Mouse (Mus musculus) gonadal fat pad, adult 2 months (tissue): ENCODE measurements at regions not wholly inside any gene's neighbourhood (a gene's known extent, or its start where the extent isn't known, plus 50 kb on each side); places are given as distances from the start of the nearest gene placed in this dataset.

Experiments
- DNase-seq: peaks from one replicate; pipeline ENCODE4 v3.0.0-alpha.2; 2012; ENCODE audit warnings: low read depth

GRCm38 (mm10) chr3:143806940-143807339 lies 398.1 kb downstream of the Lmo4 start:
- no peak for DNase-seq

GRCm38 (mm10) chr3:143797850-143798249 lies 407.2 kb downstream of the Lmo4 start:
- no peak for DNase-seq

- no peak for DNase-seq
Measured at GRCm38 (mm10) chr3:143790905-143791304, 414.1 kb downstream of the Lmo4 start.

- DNase-seq: no peak
Measured at GRCm38 (mm10) chr3:143789932-143790570, 415.0 kb downstream of the Lmo4 start.

- no peak for DNase-seq
Measured at GRCm38 (mm10) chr3:143786889-143787288, 418.1 kb downstream of the Lmo4 start.

GRCm38 (mm10) chr3:143784353-143784791 lies 420.6 kb downstream of the Lmo4 start:
- DNase-seq: no peak

GRCm38 (mm10) chr3:143778161-143778560 lies 426.9 kb downstream of the Lmo4 start:
- no peak for DNase-seq

- no peak for DNase-seq
Measured at GRCm38 (mm10) chr3:143759337-143759736, 445.7 kb downstream of the Lmo4 start.

- no peak for DNase-seq
Measured at GRCm38 (mm10) chr3:143753197-143753596, 451.8 kb downstream of the Lmo4 start.

GRCm38 (mm10) chr3:143752660-143753059 lies 452.4 kb downstream of the Lmo4 start:
- DNase-seq: no peak

- no peak for DNase-seq
Measured at GRCm38 (mm10) chr3:143750128-143750527, 454.9 kb downstream of the Lmo4 start.

GRCm38 (mm10) chr3:143743649-143744048 lies 461.4 kb downstream of the Lmo4 start:
- no peak for DNase-seq

- DNase-seq: peak; percentile 45
Measured at GRCm38 (mm10) chr3:143742786-143743571, 462.0 kb downstream of the Lmo4 start.

- DNase-seq: no peak
Measured at GRCm38 (mm10) chr3:143738676-143739075, 466.3 kb downstream of the Lmo4 start.

- DNase-seq: no peak
Measured at GRCm38 (mm10) chr3:143737844-143738243, 467.2 kb downstream of the Lmo4 start.

- no peak for DNase-seq
Measured at GRCm38 (mm10) chr3:143736651-143737398, 468.2 kb downstream of the Lmo4 start.

- no peak for DNase-seq
Measured at GRCm38 (mm10) chr3:143734791-143735190, 470.2 kb downstream of the Lmo4 start.

GRCm38 (mm10) chr3:143732966-143733725 lies 471.9 kb downstream of the Lmo4 start:
- DNase-seq: no peak

- DNase-seq: no peak
Measured at GRCm38 (mm10) chr3:143729473-143730076, 475.4 kb downstream of the Lmo4 start.

- no peak for DNase-seq
Measured at GRCm38 (mm10) chr3:143722571-143722970, 482.4 kb downstream of the Lmo4 start.

GRCm38 (mm10) chr3:143722082-143722481 lies 482.9 kb downstream of the Lmo4 start:
- DNase-seq: no peak
